Mouse (Mus musculus) stomach, postnatal 0 days (tissue): ENCODE results near the gene Gm20683.

Source experiments
- CTCF ChIP-seq: IDR thresholded peaks from 2 replicates; pipeline ENCODE4 v1.5.1; 2016; ENCODE audit warnings: antibody characterized with exemption, low read depth, mild to moderate bottlenecking, moderate library complexity
- EP300 ChIP-seq: optimal IDR thresholded peaks from 2 replicates; pipeline ENCODE3; 2016; ENCODE audit warnings: antibody characterized with exemption

DNA sequence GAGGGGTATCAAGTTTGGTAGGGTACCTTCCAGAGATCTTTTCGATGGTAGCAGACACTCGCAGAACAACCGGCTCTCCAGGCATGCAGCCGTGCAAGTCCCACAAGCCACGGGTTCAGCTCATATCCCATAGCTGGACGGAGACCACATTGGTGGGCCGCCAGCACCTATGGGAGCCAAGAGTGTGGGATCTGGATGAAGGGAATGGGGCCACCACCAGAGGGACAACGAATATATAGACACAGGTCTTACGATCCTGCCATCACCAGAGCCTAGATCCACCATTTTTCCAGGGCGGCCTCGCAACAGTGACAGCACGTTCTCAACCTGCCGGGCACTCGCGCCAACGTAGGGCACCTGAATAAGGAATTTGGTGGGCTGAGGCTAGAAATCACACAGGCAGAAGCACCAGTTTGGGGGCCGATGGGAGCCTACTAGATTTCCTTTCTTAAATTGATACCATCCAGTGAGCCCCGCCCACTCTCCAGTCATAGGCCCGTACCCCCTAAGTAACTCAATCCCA lies 50.2 kb downstream of the Gm20683 start:
- TF ChIP-seq EP300 (no peak), CTCF (no peak)
